Mouse (Mus musculus) olfactory bulb, adult 2 months (tissue): ENCODE results near the gene Mapkbp1.

Source experiments
- CTCF ChIP-seq: fragments of 200-500 bp; IDR thresholded peaks from 2 replicates; pipeline ENCODE4 v1.5.1; 2012; ENCODE audit warnings: low read depth, mild to moderate bottlenecking, low read length, moderate library complexity; ENCODE audit not compliant: insufficient read depth
- POLR2A ChIP-seq: fragments of 200-500 bp; IDR thresholded peaks from 2 replicates; pipeline ENCODE4 v1.6.1; 2012; ENCODE audit warnings: mild to moderate bottlenecking, low read depth, low read length, moderate library complexity; ENCODE audit not compliant: insufficient read depth

GRCm38 (mm10) chr2:120015882-120016281 lies 43.4 kb downstream of the Mapkbp1 start:
- TF ChIP-seq CTCF (no peak), POLR2A (no peak)
